Mouse (Mus musculus): Measurements from ENCODE around the gene Ubox5.

GRCm38 (mm10) chr2:130564063-130564462 is 65.8 kb downstream of the Ubox5 start:
- no peak for TF ChIP-seq POLR2A (IDR thresholded peaks at IDR 0.05; ENCODE audit: borderline replicate concordance, low read depth, low read length)
- no peak for TF ChIP-seq CTCF (IDR thresholded peaks at IDR 0.05; ENCODE audit: low read depth, low read length)

All from bone marrow macrophage, adult 2 months (primary cell).